Mouse (Mus musculus): ENCODE results near the gene Mtss1l. TPM values are rescaled to one million over a fixed set of nuclear protein-coding genes. Genes with fewer than 3 reads are reported as not detected.

Mtss1l gene
- polyA plus RNA-seq, 1 experiment from 2014 or later = 16.2 TPM

DNA sequence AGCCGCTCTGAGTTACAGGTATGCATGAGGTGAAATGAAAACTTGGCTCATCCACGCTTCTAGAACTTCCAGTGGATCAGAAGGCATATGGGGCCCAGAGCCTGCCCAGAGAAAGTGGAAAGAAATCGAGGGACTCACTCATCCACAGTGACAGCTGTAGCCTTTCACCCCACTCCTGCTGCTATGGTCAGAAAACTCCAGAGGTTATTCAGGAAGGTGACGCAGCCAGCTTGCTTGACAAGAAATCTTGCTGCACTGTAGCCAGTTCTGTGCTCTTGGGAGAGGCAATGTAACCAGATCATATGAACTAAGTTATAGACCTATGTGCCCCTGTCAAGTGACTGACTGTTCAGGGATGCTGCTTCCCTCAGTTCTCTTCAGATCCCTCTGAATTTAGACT is 25.2 kb upstream of the Mtss1l start:
- Histone ChIP-seq H3K9me3 (no peaks in the 10 kb centered on the region), H3K4me2 (no peak overlapping the region), H3K36me3 (no peaks in the 10 kb centered on the region), H3K4me1 (no peaks in the 10 kb centered on the region), H3K27ac (no peak overlapping the region), H3K9ac (no peak overlapping the region), H3K27me3 (replicated peaks) (no peaks in the 10 kb centered on the region), H3K4me3 (replicated peaks) (no peak overlapping the region)
- 85% methylated on average over 4 of the region's 4 CpGs for WGBS
- no peak for ATAC-seq (ENCODE audit: insufficient read depth, low FRiP score, low read depth)

GRCm38 (mm10) chr8:110697571-110697970 is 23.7 kb upstream of the Mtss1l start:
- Histone ChIP-seq H3K36me3 (no peaks in the 10 kb centered on the region), H3K4me3 (replicated peaks) (no peak overlapping the region), H3K9ac (no peak overlapping the region), H3K9me3 (no peaks in the 10 kb centered on the region), H3K27me3 (replicated peaks) (no peaks in the 10 kb centered on the region), H3K27ac (no peak overlapping the region), H3K4me1 (peaks cover 7% of the 10 kb centered on the region; the same call in 1 of the 2 replicates), H3K4me2 (no peak overlapping the region)
- WGBS = 83% methylated on average over 5 of the region's 5 CpGs
- no peak for ATAC-seq (ENCODE audit: insufficient read depth, low FRiP score, low read depth)

- no peak overlapping the region for H3K4me2 ChIP-seq
- no peak for ATAC-seq (ENCODE audit: insufficient read depth, low FRiP score, low read depth)
- no peaks in the 10 kb centered on the region for H3K27me3 ChIP-seq (replicated peaks)
- no peak overlapping the region for H3K27ac ChIP-seq
- H3K9me3 ChIP-seq = no peaks in the 10 kb centered on the region
- H3K9ac ChIP-seq = no peak overlapping the region
- H3K36me3 ChIP-seq = no peaks in the 10 kb centered on the region
- H3K4me1 ChIP-seq = peaks cover 10% of the 10 kb centered on the region; the same call in 1 of the 2 replicates
- no peak overlapping the region for H3K4me3 ChIP-seq (replicated peaks)
- WGBS = 67% methylated on average over 1 of the region's 1 CpGs
Measured at GRCm38 (mm10) chr8:110698098-110698497, 23.2 kb upstream of the Mtss1l start.

GRCm38 (mm10) chr8:110699501-110699900 is 21.8 kb upstream of the Mtss1l start:
- Histone ChIP-seq H3K9me3 (no peaks in the 10 kb centered on the region), H3K4me2 (no peak overlapping the region), H3K4me3 (replicated peaks) (no peak overlapping the region), H3K27me3 (replicated peaks) (no peaks in the 10 kb centered on the region), H3K36me3 (no peaks in the 10 kb centered on the region), H3K9ac (no peak overlapping the region), H3K27ac (no peak overlapping the region), H3K4me1 (peaks cover 19% of the 10 kb centered on the region)
- WGBS = 75% methylated on average over 7 of the region's 7 CpGs
- no peak for ATAC-seq (ENCODE audit: insufficient read depth, low FRiP score, low read depth)

- H3K27ac ChIP-seq = no peak overlapping the region
- H3K36me3 ChIP-seq = no peaks in the 10 kb centered on the region
- H3K4me1 ChIP-seq = peaks cover 19% of the 10 kb centered on the region
- no peak overlapping the region for H3K4me3 ChIP-seq (replicated peaks)
- no peaks in the 10 kb centered on the region for H3K27me3 ChIP-seq (replicated peaks)
- no peak for ATAC-seq (ENCODE audit: insufficient read depth, low FRiP score, low read depth)
- no peak overlapping the region for H3K9ac ChIP-seq
- WGBS = 91% methylated on average over 2 of the region's 2 CpGs
- no peaks in the 10 kb centered on the region for H3K9me3 ChIP-seq
- H3K4me2 ChIP-seq = no peak overlapping the region
Measured at GRCm38 (mm10) chr8:110700561-110700960, 20.7 kb upstream of the Mtss1l start.

GRCm38 (mm10) chr8:110702636-110703459 is 18.4 kb upstream of the Mtss1l start:
- peaks cover 23% of the 10 kb centered on the region for H3K4me1 ChIP-seq
- peak; percentile 79 for ATAC-seq (ENCODE audit: insufficient read depth, low FRiP score, low read depth)
- H3K36me3 ChIP-seq = no peaks in the 10 kb centered on the region
- no peak overlapping the region for H3K4me2 ChIP-seq
- 33% methylated on average over 9 of the region's 9 CpGs for WGBS
- H3K9me3 ChIP-seq = no peaks in the 10 kb centered on the region
- peak overlapping the region; percentile 85 for H3K27ac ChIP-seq
- H3K27me3 ChIP-seq (replicated peaks) = no peaks in the 10 kb centered on the region
- H3K9ac ChIP-seq = no peak overlapping the region
- H3K4me3 ChIP-seq (replicated peaks) = no peak overlapping the region

GRCm38 (mm10) chr8:110703460-110704061 is 17.7 kb upstream of the Mtss1l start:
- Histone ChIP-seq H3K4me1 (peaks cover 23% of the 10 kb centered on the region), H3K36me3 (no peaks in the 10 kb centered on the region), H3K4me3 (replicated peaks) (no peak overlapping the region), H3K4me2 (no peak overlapping the region), H3K9ac (no peak overlapping the region), H3K27me3 (replicated peaks) (no peaks in the 10 kb centered on the region), H3K27ac (peak overlapping the region; percentile 85), H3K9me3 (no peaks in the 10 kb centered on the region)
- no peak for ATAC-seq (ENCODE audit: insufficient read depth, low FRiP score, low read depth)
- WGBS = 63% methylated on average over 9 of the region's 9 CpGs

DNA sequence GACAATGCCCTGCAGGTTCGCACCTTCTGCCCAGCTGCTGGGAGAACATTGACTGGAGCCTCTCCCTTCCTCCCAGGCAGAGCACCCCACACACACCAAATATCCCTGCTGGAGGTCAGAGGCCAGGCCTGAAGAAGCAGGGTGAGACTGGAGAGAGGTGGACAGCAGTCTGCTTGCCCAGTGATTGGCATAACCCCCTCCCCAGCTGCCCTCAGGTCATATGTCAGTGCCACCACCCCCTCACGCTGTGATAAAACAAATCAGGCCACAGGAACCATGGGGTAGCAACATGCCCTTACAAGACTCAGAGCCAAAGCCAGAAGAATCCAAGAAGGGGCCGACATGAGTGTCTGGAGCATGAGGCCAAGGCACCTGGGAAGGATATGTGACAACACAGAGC is 17.2 kb upstream of the Mtss1l start:
- ATAC-seq (ENCODE audit: insufficient read depth, low FRiP score, low read depth) = no peak
- Histone ChIP-seq H3K27me3 (replicated peaks) (no peaks in the 10 kb centered on the region), H3K9me3 (no peaks in the 10 kb centered on the region), H3K4me1 (peaks cover 23% of the 10 kb centered on the region), H3K36me3 (no peaks in the 10 kb centered on the region), H3K4me3 (replicated peaks) (no peak overlapping the region), H3K9ac (no peak overlapping the region), H3K27ac (peak overlapping the region; percentile 85; the same call in 1 of the 2 replicates), H3K4me2 (no peak overlapping the region)
- 76% methylated on average over 3 of the region's 3 CpGs for WGBS

- no peaks in the 10 kb centered on the region; the same call in 1 of the 2 replicates for H3K36me3 ChIP-seq
- 69% methylated on average over 14 of the region's 14 CpGs for WGBS
- H3K9ac ChIP-seq = no peak overlapping the region
- H3K9me3 ChIP-seq = no peaks in the 10 kb centered on the region
- H3K4me1 ChIP-seq = peaks cover 23% of the 10 kb centered on the region
- no peak overlapping the region for H3K4me3 ChIP-seq (replicated peaks)
- H3K27me3 ChIP-seq (replicated peaks) = no peaks in the 10 kb centered on the region
- ATAC-seq (ENCODE audit: insufficient read depth, low FRiP score, low read depth) = no peak
- no peak overlapping the region for H3K4me2 ChIP-seq
- H3K27ac ChIP-seq = peak overlapping the region; percentile 12; the same call in 1 of the 2 replicates
Measured at GRCm38 (mm10) chr8:110705391-110706287, 15.6 kb upstream of the Mtss1l start.

GRCm38 (mm10) chr8:110706288-110706870 is 14.9 kb upstream of the Mtss1l start:
- WGBS = 91% methylated on average over 3 of the region's 3 CpGs
- ATAC-seq (ENCODE audit: insufficient read depth, low FRiP score, low read depth) = no peak
- Histone ChIP-seq H3K4me1 (peaks cover 23% of the 10 kb centered on the region), H3K4me2 (no peak overlapping the region), H3K36me3 (no peaks in the 10 kb centered on the region; the same call in 1 of the 2 replicates), H3K27ac (no peak overlapping the region), H3K9me3 (no peaks in the 10 kb centered on the region), H3K27me3 (replicated peaks) (no peaks in the 10 kb centered on the region), H3K4me3 (replicated peaks) (no peak overlapping the region), H3K9ac (no peak overlapping the region)

DNA sequence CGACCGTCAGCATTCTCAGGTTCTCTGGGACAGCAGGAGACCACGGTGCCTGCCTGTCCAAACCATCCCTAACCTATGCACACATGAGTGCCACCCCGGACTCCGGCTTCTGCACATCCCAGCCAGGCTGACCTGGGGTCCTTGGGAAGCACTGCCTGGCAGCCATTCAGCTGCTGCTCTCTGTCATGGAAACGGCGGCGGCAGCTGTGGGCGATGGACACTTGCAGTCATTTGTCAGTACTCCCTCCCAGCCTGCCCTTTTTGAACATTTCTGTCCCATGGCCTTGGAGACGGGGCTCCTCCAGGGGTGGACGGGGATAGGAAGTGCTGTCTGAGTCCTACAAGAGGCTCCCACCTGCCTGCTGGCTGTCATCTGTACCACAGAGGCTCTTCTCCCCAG is 12.8 kb upstream of the Mtss1l start:
- Histone ChIP-seq H3K4me1 (peaks cover 9% of the 10 kb centered on the region), H3K4me2 (no peak overlapping the region)
- no peak for ATAC-seq (ENCODE audit: insufficient read depth, low FRiP score, low read depth)

More for the DNA sequence above, 12.8 kb upstream of the Mtss1l start:
- Histone ChIP-seq H3K4me3 (replicated peaks) (no peak overlapping the region), H3K9me3 (no peaks in the 10 kb centered on the region), H3K9ac (no peak overlapping the region), H3K27ac (no peak overlapping the region), H3K27me3 (replicated peaks) (no peaks in the 10 kb centered on the region), H3K36me3 (no peaks in the 10 kb centered on the region; the same call in 1 of the 2 replicates)
- WGBS = 88% methylated on average over 11 of the region's 11 CpGs

Data from stomach, embryonic 15.5 days (tissue).